Mouse (Mus musculus) liver, adult 2 months (tissue): ENCODE data around the gene Abl1.

Source experiments
- CTCF ChIP-seq: fragments of 200-500 bp; IDR thresholded peaks from 2 replicates; pipeline ENCODE4 v1.5.1; 2011; ENCODE audit warnings: low read depth, low read length, control low read depth
- POLR2A ChIP-seq: fragments of 200-500 bp; IDR thresholded peaks from 2 replicates; pipeline ENCODE4 v1.6.1; 2011; ENCODE audit warnings: low read length, control low read depth; ENCODE audit not compliant: insufficient read depth; ENCODE audit errors: extremely low read depth

GRCm38 (mm10) chr2:31808410-31809357 lies 120.5 kb downstream of the Abl1 start:
- TF ChIP-seq CTCF (no peak; the same call in 1 of the 2 replicates), POLR2A (no peak)
